Mouse (Mus musculus) stomach, embryonic 14.5 days (tissue): ENCODE measurements around the gene Atp6v0e. TPM values are rescaled to one million over a fixed set of nuclear protein-coding genes. Genes with fewer than 3 reads are reported as not detected.

Experiments used
- ATAC-seq: fragments of 200-750 bp; cut with Nextera tagmentation; 2 replicates; pipeline ENCODE4 v1.8.0; 2017; ENCODE audit warnings: low read depth, moderate TSS enrichment; ENCODE audit not compliant: insufficient number of reproducible peaks, insufficient read depth, low FRiP score
- H3K27ac ChIP-seq: fragments of 300-500 bp; sonication (generic); 2 replicates; pipeline ENCODE4 v1.5.1; 2014; ENCODE audit warnings: mild to moderate bottlenecking, low read length, moderate library complexity, mixed read lengths
- H3K27me3 ChIP-seq: fragments of 300-500 bp; sonication (generic); 2 replicates; pipeline ENCODE4 v1.6.1; 2014; ENCODE audit warnings: low read length, control low read depth, mixed read lengths; ENCODE audit not compliant: control insufficient read depth, insufficient read depth
- H3K36me3 ChIP-seq: fragments of 300-500 bp; sonication (generic); 2 replicates; pipeline ENCODE4 v1.6.1; 2014; ENCODE audit warnings: mild to moderate bottlenecking, control low read depth, low read length, moderate library complexity, mixed read lengths; ENCODE audit not compliant: control insufficient read depth, insufficient read depth
- H3K4me1 ChIP-seq: fragments of 300-500 bp; sonication (generic); 2 replicates; pipeline ENCODE4 v1.6.1; 2014; ENCODE audit warnings: low read length, control low read depth, mixed read lengths; ENCODE audit not compliant: control insufficient read depth, insufficient read depth
- H3K4me2 ChIP-seq: fragments of 300-500 bp; sonication (generic); replicated peaks from 2 replicates; pipeline ENCODE4 v1.6.1; 2014; ENCODE audit warnings: low read depth, low read length, control low read depth
- H3K4me3 ChIP-seq: fragments of 300-500 bp; sonication (generic); 2 replicates; pipeline ENCODE4 v1.5.1; 2014; ENCODE audit warnings: low read depth, low read length, control low read depth
- H3K9ac ChIP-seq: fragments of 300-500 bp; sonication (generic); replicated peaks from 2 replicates; pipeline ENCODE4 v1.6.1; 2014; ENCODE audit warnings: low read depth, mild to moderate bottlenecking, control low read depth, low read length, moderate library complexity, mixed read lengths
- H3K9me3 ChIP-seq: fragments of 300-500 bp; sonication (generic); 2 replicates; pipeline ENCODE4 v1.6.1; 2016; ENCODE audit warnings: low read depth, low read length, control low read depth; ENCODE audit not compliant: control insufficient read depth
- WGBS: fragments of 180-500 bp; shearing (Covaris S2); extraction: QIAGEN DNeasy Blood & Tissue Kit; methylation state at CpG from one replicate; pipeline ENCODE4 v1.1.7; 2014; 5-methylcytosine and 5-hydroxymethylcytosine counted together
- polyA plus RNA-seq: library from polyadenylated mRNA; unstranded; fragments of >200 nt; fragmentation: Nextera tagmentation; extraction: Ambion mirVana; gene quantifications from 2 replicates; pipeline ENCODE4 v1.2.1, GENCODE M21; 2014

Gene Atp6v0e
- polyA plus RNA-seq, 1 experiment from 2014 or later = 179 TPM

DNA sequence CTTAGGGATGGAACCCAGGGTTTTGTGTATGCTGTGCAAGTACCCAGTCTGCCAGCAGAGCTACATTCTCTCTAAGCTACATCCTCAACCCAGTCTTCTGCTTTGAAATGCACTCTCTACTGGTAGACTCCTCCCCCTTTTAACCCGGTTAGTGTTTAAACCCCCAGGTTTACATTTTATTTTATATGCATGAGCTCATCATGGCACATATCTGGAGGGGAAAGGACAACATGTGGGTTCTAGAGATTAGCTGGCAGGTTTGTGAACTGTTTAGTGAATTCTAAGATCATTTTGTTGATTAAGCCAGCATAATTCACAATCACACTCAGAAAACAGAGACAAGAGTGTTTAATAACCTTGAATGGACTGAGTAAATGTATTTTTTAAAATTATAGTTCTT lies 61.8 kb downstream of the Atp6v0e start:
- Histone ChIP-seq H3K4me3 (no peak overlapping the region), H3K9ac (no peak overlapping the region), H3K9me3 (no peaks in the 10 kb centered on the region), H3K27me3 (no peaks in the 10 kb centered on the region), H3K4me2 (no peak overlapping the region), H3K4me1 (peaks cover 6% of the 10 kb centered on the region; the same call in 1 of the 2 replicates), H3K36me3 (no peaks in the 10 kb centered on the region), H3K27ac (no peak overlapping the region)
- WGBS = 37% methylated on average over 1 of the region's 1 CpGs
- ATAC-seq = no peak

- Histone ChIP-seq H3K9me3 (no peaks in the 10 kb centered on the region), H3K27me3 (no peaks in the 10 kb centered on the region), H3K36me3 (no peaks in the 10 kb centered on the region), H3K4me1 (peaks cover 6% of the 10 kb centered on the region; the same call in 1 of the 2 replicates), H3K27ac (no peak overlapping the region), H3K9ac (no peak overlapping the region), H3K4me3 (no peak overlapping the region), H3K4me2 (no peak overlapping the region)
- ATAC-seq = no peak
- WGBS = 83% methylated on average over 1 of the region's 1 CpGs
These were observed 63.6 kb downstream of the Atp6v0e start for GRCm38 (mm10) chr17:26726674-26727073.

GRCm38 (mm10) chr17:26727110-26727755 lies 64.2 kb downstream of the Atp6v0e start:
- 76% methylated on average over 3 of the region's 3 CpGs for WGBS
- no peak overlapping the region for H3K27ac ChIP-seq
- ATAC-seq = no peak
- H3K36me3 ChIP-seq = no peaks in the 10 kb centered on the region
- H3K9me3 ChIP-seq = no peaks in the 10 kb centered on the region
- H3K4me3 ChIP-seq = no peak overlapping the region
- H3K4me1 ChIP-seq = peaks cover 6% of the 10 kb centered on the region; the same call in 1 of the 2 replicates
- no peaks in the 10 kb centered on the region for H3K27me3 ChIP-seq
- H3K4me2 ChIP-seq = no peak overlapping the region
- H3K9ac ChIP-seq = no peak overlapping the region

GRCm38 (mm10) chr17:26742581-26742980 lies 79.5 kb downstream of the Atp6v0e start:
- Histone ChIP-seq H3K4me1 (no peaks in the 10 kb centered on the region), H3K4me2 (no peak overlapping the region), H3K36me3 (no peaks in the 10 kb centered on the region), H3K4me3 (no peak overlapping the region), H3K27ac (no peak overlapping the region), H3K27me3 (no peaks in the 10 kb centered on the region), H3K9ac (no peak overlapping the region), H3K9me3 (no peaks in the 10 kb centered on the region)
- no peak for ATAC-seq
- 67% methylated on average over 4 of the region's 4 CpGs for WGBS

DNA sequence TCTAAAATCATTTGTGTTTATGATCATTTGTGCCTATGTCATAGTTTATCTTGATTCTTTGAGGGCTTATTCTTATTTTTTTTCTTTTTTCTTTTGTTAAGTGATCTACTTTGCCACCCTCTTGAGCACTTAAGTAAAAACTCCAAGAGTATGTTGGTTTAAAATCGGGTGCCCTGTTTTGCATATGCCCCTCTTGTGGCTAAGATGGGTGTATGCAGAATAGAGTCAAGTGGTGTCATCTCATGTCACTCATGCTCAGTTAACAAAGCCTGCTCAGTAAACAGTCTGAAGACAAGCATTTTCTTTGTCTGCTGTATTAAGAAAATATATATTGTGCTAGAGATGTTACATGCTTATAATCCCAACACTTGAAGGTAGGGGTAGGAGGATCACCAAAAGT lies 80.3 kb downstream of the Atp6v0e start:
- ATAC-seq = no peak
- WGBS = 71% methylated on average over 1 of the region's 1 CpGs

More for the DNA sequence above, 80.3 kb downstream of the Atp6v0e start:
- H3K27ac ChIP-seq = no peak overlapping the region
- no peak overlapping the region for H3K4me3 ChIP-seq
- no peaks in the 10 kb centered on the region for H3K9me3 ChIP-seq
- no peaks in the 10 kb centered on the region for H3K36me3 ChIP-seq
- no peak overlapping the region for H3K9ac ChIP-seq
- no peaks in the 10 kb centered on the region for H3K4me1 ChIP-seq
- H3K27me3 ChIP-seq = no peaks in the 10 kb centered on the region
- no peak overlapping the region for H3K4me2 ChIP-seq

Other genes starting within 250 kb of the Atp6v0e start
- 5.0 and 6.0 TPM in 2 replicates for gene Neurl1b, start 248.4 kb upstream of the Atp6v0e start, polyA plus RNA-seq
- gene Ergic1, start 101.7 kb upstream of the Atp6v0e start, polyA plus RNA-seq = 133 and 142 TPM in 2 replicates
- gene Dusp1, start 101.1 kb upstream of the Atp6v0e start, polyA plus RNA-seq = 16.2 and 21.0 TPM in 2 replicates
- gene Crebrf, start 52.4 kb downstream of the Atp6v0e start, polyA plus RNA-seq = 9.0 and 11.7 TPM in 2 replicates
- 49.8 and 53.6 TPM in 2 replicates for gene Bnip1, start 117.8 kb downstream of the Atp6v0e start, polyA plus RNA-seq
- gene Nkx2-5, start 181.8 kb downstream of the Atp6v0e start, polyA plus RNA-seq = 6.4 and 8.1 TPM in 2 replicates